Mouse (Mus musculus): ENCODE data around the gene Tnks2.

Gene Tnks2

GRCm38 (mm10) chr19:36929816-36930215, 95.8 kb downstream of the Tnks2 start:
- DNase-seq (ENCODE audit: low read depth in 1 of 2, low spot score in 2 of 2) = no peak

GRCm38 (mm10) chr19:36932097-36932496, 98.1 kb downstream of the Tnks2 start:
- no peak for DNase-seq (ENCODE audit: low read depth in 1 of 2, low spot score in 2 of 2)

DNA sequence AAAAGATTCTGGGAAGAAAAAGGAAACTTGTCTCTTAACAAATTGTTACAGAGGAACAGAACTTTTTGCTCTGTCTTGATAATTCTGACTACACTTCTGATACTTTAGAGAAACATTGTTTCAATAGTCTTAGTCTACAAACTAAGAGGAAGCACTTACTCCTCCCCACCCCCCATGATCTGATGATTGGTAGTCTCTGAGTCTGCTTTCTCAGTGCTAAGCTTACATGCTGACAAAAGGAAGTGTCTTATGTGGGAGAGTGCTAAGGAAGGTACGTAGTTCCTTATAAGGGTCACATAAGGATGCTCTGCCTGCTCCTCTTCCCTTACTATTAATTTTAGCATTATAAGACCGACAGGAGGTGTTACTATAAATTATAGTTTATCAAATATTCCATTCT, 98.6 kb downstream of the Tnks2 start:
- no peak for DNase-seq (ENCODE audit: low read depth in 1 of 2, low spot score in 2 of 2)

- no peak for DNase-seq (ENCODE audit: low read depth in 1 of 2, low spot score in 2 of 2)
These were observed 102.3 kb downstream of the Tnks2 start for GRCm38 (mm10) chr19:36936285-36936684.

GRCm38 (mm10) chr19:36938008-36938407, 104.0 kb downstream of the Tnks2 start:
- DNase-seq (ENCODE audit: low read depth in 1 of 2, low spot score in 2 of 2) = no peak

DNA sequence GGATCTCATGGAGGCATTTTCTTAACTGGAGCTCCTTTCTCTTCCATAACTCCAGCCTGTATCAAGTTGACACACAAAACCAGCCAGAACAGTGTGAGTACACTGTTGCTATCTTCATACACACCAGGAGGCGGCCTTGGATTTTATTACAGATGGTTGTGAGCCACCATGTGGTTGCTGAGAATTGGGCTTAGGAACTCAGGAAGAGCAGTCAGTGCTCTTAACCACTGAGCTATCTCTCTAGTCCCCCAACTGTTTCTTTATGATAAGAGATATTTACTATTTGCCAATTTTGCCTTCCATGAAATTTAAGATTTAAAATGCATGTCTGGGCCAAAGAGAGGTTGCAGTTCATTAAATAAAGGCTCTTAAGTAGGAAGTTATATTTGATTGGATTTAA, 106.0 kb downstream of the Tnks2 start:
- no peak for DNase-seq (ENCODE audit: low read depth in 1 of 2, low spot score in 2 of 2)
